Mouse (Mus musculus): ENCODE measurements around the gene Adm.
"Not testable (repeated sequence)": the region's sequence is repeated elsewhere in the genome, so short reads cannot be mapped to it uniquely, and the experiment has no call there.

Gene Adm

GRCm38 (mm10) chr7:110627486-110628272 is at the start of gene Adm:
Gene Adm (plus strand): TSS chr7:110627661.
- DNase-seq (ENCODE audit: low read depth, low spot score) = peak; percentile 58

- no peak for DNase-seq (ENCODE audit: low read depth, low spot score)
Measured at GRCm38 (mm10) chr7:110583705-110584104, 43.8 kb upstream of the Adm start.

- DNase-seq (ENCODE audit: low read depth, low spot score) = no peak
Measured at GRCm38 (mm10) chr7:110584159-110584558, 43.3 kb upstream of the Adm start.

GRCm38 (mm10) chr7:110585250-110585649 is 42.2 kb upstream of the Adm start:
- DNase-seq (ENCODE audit: low read depth, low spot score) = no peak

- DNase-seq (ENCODE audit: low read depth, low spot score) = no peak
Measured at GRCm38 (mm10) chr7:110587721-110588120, 39.7 kb upstream of the Adm start.

- DNase-seq (ENCODE audit: low read depth, low spot score) = not testable (repeated sequence)
Measured at GRCm38 (mm10) chr7:110593991-110594390, 33.5 kb upstream of the Adm start.

GRCm38 (mm10) chr7:110597141-110597540 is 30.3 kb upstream of the Adm start:
- DNase-seq (ENCODE audit: low read depth, low spot score) = no peak

GRCm38 (mm10) chr7:110605476-110605875 is 22.0 kb upstream of the Adm start:
- no peak for DNase-seq (ENCODE audit: low read depth, low spot score)

GRCm38 (mm10) chr7:110606906-110607305 is 20.6 kb upstream of the Adm start:
- no peak for DNase-seq (ENCODE audit: low read depth, low spot score)

- no peak for DNase-seq (ENCODE audit: low read depth, low spot score)
Measured at GRCm38 (mm10) chr7:110613381-110614132, 13.9 kb upstream of the Adm start.

- peak; percentile 82 for DNase-seq (ENCODE audit: low read depth, low spot score)
Measured at GRCm38 (mm10) chr7:110614133-110615063, 13.1 kb upstream of the Adm start, which contains the start of gene Sbf2. Gene Sbf2 (minus strand): TSS chr7:110614922.

GRCm38 (mm10) chr7:110615151-110615631 is 12.3 kb upstream of the Adm start:
- peak; percentile 14 for DNase-seq (ENCODE audit: low read depth, low spot score)

- no peak for DNase-seq (ENCODE audit: low read depth, low spot score)
Measured at GRCm38 (mm10) chr7:110615792-110616191, 11.7 kb upstream of the Adm start.

GRCm38 (mm10) chr7:110619086-110619611 is 8.3 kb upstream of the Adm start:
- DNase-seq (ENCODE audit: low read depth, low spot score) = peak; percentile 19

GRCm38 (mm10) chr7:110624067-110624466 is 3.4 kb upstream of the Adm start:
- DNase-seq (ENCODE audit: low read depth, low spot score) = no peak

- peak; percentile 51 for DNase-seq (ENCODE audit: low read depth, low spot score)
Measured at GRCm38 (mm10) chr7:110624961-110625360, 2.5 kb upstream of the Adm start.

GRCm38 (mm10) chr7:110625489-110625888 is 2.0 kb upstream of the Adm start:
- no peak for DNase-seq (ENCODE audit: low read depth, low spot score)

GRCm38 (mm10) chr7:110626186-110627098 is 1.0 kb upstream of the Adm start:
- no peak for DNase-seq (ENCODE audit: low read depth, low spot score)

GRCm38 (mm10) chr7:110627099-110627482 is 370 bp upstream of the Adm start:
- DNase-seq (ENCODE audit: low read depth, low spot score) = no peak

- no peak for DNase-seq (ENCODE audit: low read depth, low spot score)
Measured at GRCm38 (mm10) chr7:110628273-110628600, 776 bp downstream of the Adm start.

All from CD4-positive helper T cell, adult 2 months (primary cell).